Mouse (Mus musculus) megakaryocyte, embryonic 14.5 days (primary cell): ENCODE measurements around the gene Noto. TPM values are rescaled to one million over a fixed set of nuclear protein-coding genes. Genes with fewer than 3 reads are reported as not detected.
"Not testable (repeated sequence)": the region's sequence is repeated elsewhere in the genome, so short reads cannot be mapped to it uniquely, and the experiment has no call there.

Source experiments
- H3K27me3 ChIP-seq: replicated peaks from 2 replicates; pipeline ENCODE3; 2012; ENCODE audit warnings: inconsistent platforms
- H3K36me3 ChIP-seq: replicated peaks from 2 replicates; pipeline ENCODE3; 2012; ENCODE audit warnings: low read length, inconsistent platforms, mixed read lengths
- H3K4me1 ChIP-seq: 2 replicates; pipeline ENCODE4 v1.6.1; 2012; ENCODE audit warnings: inconsistent platforms
- H3K4me3 ChIP-seq: replicated peaks from 2 replicates; pipeline ENCODE3; 2012; ENCODE audit warnings: moderate library complexity, mild to moderate bottlenecking, inconsistent platforms
- H3K9me3 ChIP-seq: 2 replicates; pipeline ENCODE4 v1.6.1; 2012; ENCODE audit warnings: inconsistent platforms
- FLI1 ChIP-seq: IDR thresholded peaks from 2 replicates; pipeline ENCODE4 v1.6.1; 2012; ENCODE audit warnings: low read length, inconsistent platforms, mixed read lengths
- GATA1 ChIP-seq: IDR thresholded peaks from 3 replicates; pipeline ENCODE4 v1.6.1; 2012; ENCODE audit warnings: mixed read lengths, low read length, inconsistent platforms, borderline replicate concordance
- polyA plus RNA-seq: library from polyadenylated mRNA; stranded (reverse); fragments of >175 nt; gene quantifications from 2 replicates; pipeline ENCODE4 v1.2.3, GENCODE M21; 2012; ENCODE audit warnings: low replicate concordance; ENCODE audit not compliant: insufficient read depth

Noto gene
- polyA plus RNA-seq, 1 experiment: not detected

DNA sequence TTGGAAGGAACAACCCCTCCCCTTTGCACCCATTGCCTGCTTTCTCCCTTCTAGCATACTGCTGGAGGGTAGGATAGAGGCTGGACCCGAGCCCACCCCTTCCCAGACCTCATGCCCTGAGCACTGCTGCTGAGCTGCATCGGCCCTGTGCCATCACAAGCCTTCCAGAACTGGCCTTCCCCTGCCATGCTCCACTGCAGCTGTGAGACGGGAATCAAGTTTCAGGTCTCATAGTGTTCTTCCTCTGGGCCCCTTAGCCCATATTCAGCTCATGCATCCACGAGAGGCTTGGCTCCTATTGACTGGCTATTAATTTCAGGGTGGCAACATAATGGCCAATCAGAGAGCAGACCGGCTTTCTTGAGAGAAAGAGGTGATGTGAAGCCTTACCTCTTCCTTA is 21.6 kb downstream of the Noto start:
- no peaks in the 10 kb centered on the region for H3K27me3 ChIP-seq
- peaks cover 76% of the 10 kb centered on the region for H3K36me3 ChIP-seq
- H3K4me3 ChIP-seq: no peak overlapping the region
- TF ChIP-seq FLI1 (no peak), GATA1 (no peak)
- H3K9me3 ChIP-seq: no peaks in the 10 kb centered on the region
- H3K4me1 ChIP-seq: peaks cover 31% of the 10 kb centered on the region

DNA sequence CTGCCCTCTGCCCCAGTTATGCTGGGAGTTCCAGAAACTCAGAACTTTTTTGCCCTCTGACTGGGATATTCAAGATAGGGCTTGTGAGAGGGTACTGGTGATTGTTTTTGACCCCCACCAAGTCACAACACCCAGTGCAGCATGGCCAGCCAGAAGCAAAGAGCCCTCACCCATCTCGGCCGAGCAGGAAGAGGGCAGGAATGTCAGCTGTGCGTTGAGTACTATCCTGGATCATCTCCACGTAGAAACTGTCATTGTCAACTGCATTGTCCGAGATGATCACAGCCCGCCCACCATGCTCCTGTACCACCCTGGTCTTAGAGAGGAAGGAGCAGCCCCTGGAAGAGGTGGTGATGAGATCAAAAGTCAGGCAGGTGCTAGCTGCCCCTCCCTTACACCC is 23.7 kb downstream of the Noto start:
- Histone ChIP-seq H3K4me3 (no peak overlapping the region), H3K27me3 (no peaks in the 10 kb centered on the region), H3K9me3 (no peaks in the 10 kb centered on the region), H3K36me3 (peaks cover 56% of the 10 kb centered on the region), H3K4me1 (peaks cover 39% of the 10 kb centered on the region)
- TF ChIP-seq FLI1: no peak
- TF ChIP-seq GATA1: no peak

DNA sequence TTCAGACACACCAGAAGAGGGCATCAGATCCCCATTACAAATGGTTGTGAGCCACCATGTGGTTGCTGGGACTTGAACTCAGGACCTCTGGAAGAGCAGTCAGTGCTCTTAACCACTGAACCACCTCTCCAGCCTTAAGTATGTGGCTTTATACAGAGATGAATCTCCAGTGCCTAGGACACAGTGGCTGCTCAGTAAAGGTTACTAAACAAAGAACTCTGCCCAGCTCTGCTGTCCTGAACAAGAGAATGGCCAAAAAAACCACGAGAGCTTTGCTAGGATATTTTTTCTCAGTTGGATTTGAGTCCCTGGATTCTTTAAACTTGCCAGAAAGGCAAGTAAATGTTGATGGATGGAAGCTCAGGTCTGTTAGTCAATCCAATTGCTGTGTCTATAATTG is 26.5 kb downstream of the Noto start:
- not testable (repeated sequence) for H3K27me3 ChIP-seq, H3K9me3 ChIP-seq
- Histone ChIP-seq H3K4me3 (peak overlapping the region; percentile 100), H3K4me1 (peaks cover 43% of the 10 kb centered on the region), H3K36me3 (peaks cover 38% of the 10 kb centered on the region)

DNA sequence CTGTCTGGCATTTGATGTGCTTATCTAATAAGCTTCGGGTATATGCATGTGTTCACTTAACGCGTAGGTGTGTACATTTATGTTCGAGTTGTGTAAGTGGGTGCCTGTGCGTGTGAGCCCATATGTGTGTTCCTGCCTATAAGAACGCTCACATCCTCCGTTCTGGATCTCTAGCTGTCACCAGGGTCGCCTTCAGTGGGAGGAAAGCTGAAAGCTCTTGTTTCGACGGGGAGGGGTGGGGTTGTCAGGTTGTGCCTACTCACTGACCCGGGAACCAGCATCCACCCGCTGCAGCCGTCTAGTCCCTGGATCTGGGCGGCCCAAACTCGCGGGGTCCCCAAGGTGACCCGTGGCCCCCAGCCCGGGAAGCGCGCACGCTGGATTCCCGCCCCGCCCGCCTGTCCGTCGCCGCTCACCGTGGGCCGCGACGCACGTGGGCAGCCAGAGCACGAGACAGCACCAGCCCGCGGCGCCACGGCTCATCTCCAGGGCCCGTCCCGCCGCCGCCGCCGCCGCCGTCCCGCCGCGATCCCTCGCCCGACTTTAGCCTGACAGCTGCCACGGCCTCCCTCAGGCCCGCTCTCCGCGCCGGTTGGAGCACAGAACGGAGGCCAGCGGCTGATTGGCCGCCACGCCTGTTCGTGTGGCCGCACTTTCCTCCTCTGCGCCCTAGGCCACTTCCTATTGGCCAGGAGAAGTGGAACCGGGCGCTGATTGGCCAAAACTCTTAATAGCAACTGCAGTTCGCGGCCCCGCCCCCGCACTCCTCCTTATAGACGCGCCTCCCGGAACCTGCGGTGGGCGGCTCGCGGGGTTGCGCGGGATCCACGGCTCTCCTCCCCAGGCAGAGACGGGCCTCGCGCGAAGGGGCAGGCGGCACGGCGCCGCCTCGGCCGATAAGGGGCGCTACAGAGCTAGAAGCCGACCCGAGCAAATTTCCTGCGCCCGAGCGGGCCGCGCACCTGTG is 27.3 kb downstream of the Noto start, which contains the start of gene Cct7:
Gene Cct7, plus strand, starts transcription at position 818 of the 967 bp plus-strand sequence.
- Histone ChIP-seq H3K36me3 (peaks cover 32% of the 10 kb centered on the region), H3K4me1 (peaks cover 49% of the 10 kb centered on the region), H3K4me3 (peak within 1 kb of the TSS; percentile 100), H3K9me3 (no peaks in the 10 kb centered on the region), H3K27me3 (no peaks in the 10 kb centered on the region)
- TF ChIP-seq FLI1 (no peak; the same call in 1 of the 2 replicates), GATA1 (no peak)

DNA sequence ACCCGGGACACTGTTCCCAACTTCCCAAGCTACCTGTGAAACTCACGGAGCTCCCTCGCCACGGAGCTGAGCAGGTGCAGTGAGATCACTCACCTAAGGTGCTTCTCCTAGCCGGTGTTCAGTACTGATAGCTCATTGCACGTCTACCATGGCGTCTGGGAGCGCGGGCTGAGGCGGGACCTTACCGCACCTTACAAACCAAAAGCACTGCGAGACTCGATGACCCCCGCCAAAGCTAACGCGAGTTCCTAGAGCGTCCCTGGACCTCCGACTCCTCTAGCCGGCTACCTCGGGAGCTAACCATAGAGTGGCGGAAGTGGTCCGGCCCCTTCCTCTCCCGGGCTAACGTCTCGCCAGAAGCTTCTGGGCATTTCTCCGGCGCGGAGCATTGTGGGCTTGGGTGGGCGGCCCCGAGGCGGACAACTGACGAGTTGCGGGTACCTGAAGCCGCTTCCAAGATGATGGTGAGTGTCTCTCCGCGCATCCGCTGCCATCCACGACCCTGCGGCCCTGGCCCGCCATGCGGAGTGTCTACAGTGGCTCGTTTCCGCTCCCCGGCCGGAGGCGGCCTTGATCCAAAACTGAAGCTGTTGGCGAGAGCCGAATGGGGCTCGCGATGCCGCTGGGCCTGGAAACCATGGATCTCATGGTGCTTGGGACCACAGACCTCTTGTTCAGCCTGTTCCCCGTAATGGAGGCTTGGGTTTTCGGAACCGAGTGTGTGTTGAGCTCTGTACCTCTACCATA is 28.2 kb downstream of the Noto start, which contains the start of gene Pradc1:
Gene Pradc1, minus strand, starts transcription at position 307 of the 747 bp plus-strand sequence.
- Histone ChIP-seq H3K4me3 (peak within 1 kb of the TSS; percentile 100), H3K36me3 (peaks cover 31% of the 10 kb centered on the region)

DNA sequence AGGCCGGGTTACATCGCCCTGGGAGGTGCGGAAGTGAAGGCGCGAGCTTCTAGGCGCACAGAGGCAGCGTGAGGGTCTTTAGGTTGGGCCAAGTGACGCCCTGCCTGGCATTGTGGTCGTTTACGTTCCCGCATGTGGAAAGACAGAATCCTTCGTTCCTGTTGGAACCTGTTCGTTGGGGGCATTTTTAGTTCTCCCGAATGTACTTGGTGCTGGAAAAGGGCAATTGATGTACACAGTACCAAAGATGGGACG is 28.7 kb downstream of the Noto start:
- Histone ChIP-seq H3K4me1 (peaks cover 59% of the 10 kb centered on the region), H3K27me3 (no peaks in the 10 kb centered on the region), H3K9me3 (no peaks in the 10 kb centered on the region), H3K36me3 (peaks cover 30% of the 10 kb centered on the region), H3K4me3 (peak overlapping the region; percentile 100)
- TF ChIP-seq GATA1: no peak
- TF ChIP-seq FLI1: no peak

More for the DNA sequence above, 28.2 kb downstream of the Noto start, which contains the start of gene Pradc1:
- peaks cover 57% of the 10 kb centered on the region for H3K4me1 ChIP-seq
- TF ChIP-seq GATA1: no peak
- no peak; the same call in 1 of the 2 replicates for TF ChIP-seq FLI1
- H3K27me3 ChIP-seq: no peaks in the 10 kb centered on the region
- no peaks in the 10 kb centered on the region for H3K9me3 ChIP-seq

DNA sequence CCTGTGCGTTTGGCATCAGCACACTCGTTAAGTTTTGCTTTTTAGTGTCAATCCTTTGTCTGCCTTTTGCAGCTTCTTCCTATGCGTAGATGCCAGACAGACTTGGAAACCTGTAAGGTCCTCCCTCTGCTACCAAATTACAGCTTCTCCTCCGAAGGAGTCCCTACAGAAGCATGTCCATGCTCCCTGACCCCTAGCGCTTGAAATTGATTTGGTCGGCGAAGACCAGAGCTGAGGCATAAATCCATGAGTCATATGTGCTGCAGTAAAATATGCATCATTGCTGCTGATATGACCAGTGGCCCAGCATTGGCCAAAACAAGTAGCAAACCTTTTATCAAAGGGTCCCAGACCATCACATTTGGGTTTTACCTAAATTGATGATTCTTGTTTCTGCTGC is 29.1 kb downstream of the Noto start:
- peaks cover 62% of the 10 kb centered on the region for H3K4me1 ChIP-seq
- H3K27me3 ChIP-seq: no peaks in the 10 kb centered on the region
- TF ChIP-seq GATA1: no peak
- no peak for TF ChIP-seq FLI1
- peak overlapping the region; percentile 100 for H3K4me3 ChIP-seq
- no peaks in the 10 kb centered on the region for H3K9me3 ChIP-seq
- H3K36me3 ChIP-seq: peaks cover 30% of the 10 kb centered on the region

DNA sequence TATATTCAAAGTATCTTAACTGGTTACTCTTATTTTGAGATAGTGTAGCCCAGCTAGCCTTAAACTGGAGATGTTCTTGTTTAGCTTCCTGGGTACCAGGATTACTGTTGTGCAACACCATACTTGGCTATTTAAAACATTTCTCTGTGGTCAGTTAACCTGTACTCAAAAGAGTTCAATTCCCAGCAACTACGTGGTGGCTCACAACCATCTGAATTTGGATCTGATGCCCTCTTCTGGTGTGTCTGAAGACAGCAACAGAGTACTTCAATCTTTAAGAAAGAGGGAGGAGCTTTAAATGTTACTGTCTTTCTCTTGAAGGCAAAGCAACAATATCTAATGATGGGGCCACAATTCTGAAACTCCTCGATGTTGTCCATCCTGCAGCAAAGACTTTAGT is 35.9 kb downstream of the Noto start:
- no peaks in the 10 kb centered on the region for H3K9me3 ChIP-seq
- TF ChIP-seq FLI1: no peak
- TF ChIP-seq GATA1: no peak
- no peaks in the 10 kb centered on the region for H3K27me3 ChIP-seq
- peaks cover 85% of the 10 kb centered on the region for H3K36me3 ChIP-seq
- peaks cover 74% of the 10 kb centered on the region for H3K4me1 ChIP-seq
- no peak overlapping the region for H3K4me3 ChIP-seq

- H3K36me3 ChIP-seq: peaks cover 97% of the 10 kb centered on the region
- H3K9me3 ChIP-seq: no peaks in the 10 kb centered on the region
- no peak overlapping the region for H3K4me3 ChIP-seq
- H3K27me3 ChIP-seq: no peaks in the 10 kb centered on the region
- H3K4me1 ChIP-seq: peaks cover 75% of the 10 kb centered on the region
- no peak for TF ChIP-seq GATA1
- no peak for TF ChIP-seq FLI1
These were observed 41.7 kb downstream of the Noto start for GRCm38 (mm10) chr6:85465381-85465780.
